Mouse (Mus musculus) cerebellum, adult 2 months (tissue): ENCODE results near the gene Fam126b.

Source experiments
- CTCF ChIP-seq: fragments of 200-500 bp; IDR thresholded peaks from 2 replicates; pipeline ENCODE4 v1.5.1; 2011; ENCODE audit warnings: low read depth, mild to moderate bottlenecking, control low read depth, low read length, moderate library complexity, borderline replicate concordance; ENCODE audit not compliant: insufficient read depth
- POLR2A ChIP-seq: fragments of 200-500 bp; IDR thresholded peaks from 2 replicates; pipeline ENCODE4 v1.6.1; 2011; ENCODE audit warnings: low read length, control low read depth, borderline replicate concordance; ENCODE audit not compliant: insufficient read depth

GRCm38 (mm10) chr1:58541386-58541785 lies 44.7 kb downstream of the Fam126b start:
- no peak for TF ChIP-seq CTCF
- TF ChIP-seq POLR2A: no peak
